Mouse (Mus musculus) limb, embryonic 11.5 days (tissue): ENCODE results near the gene Gbe1. TPM values are rescaled to one million over a fixed set of nuclear protein-coding genes. Genes with fewer than 3 reads are reported as not detected.

ENCODE experiments used
- ATAC-seq: fragments of 200-750 bp; cut with Nextera tagmentation; 2 replicates; pipeline ENCODE4 v1.8.0; 2017; ENCODE audit warnings: low read depth; ENCODE audit not compliant: insufficient number of reproducible peaks, low FRiP score, low TSS enrichment
- DNase-seq: peaks from one replicate; pipeline ENCODE4 v3.0.0-alpha.2; 2015; ENCODE audit warnings: low spot score
- H3K27ac ChIP-seq: fragments of 300-500 bp; sonication (generic); replicated peaks from 2 replicates; pipeline ENCODE4 v1.5.1; 2014; ENCODE audit warnings: low read depth, mild to moderate bottlenecking, low read length
- H3K27me3 ChIP-seq: fragments of 300-500 bp; sonication (generic); 2 replicates; pipeline ENCODE4 v1.6.1; 2014; ENCODE audit warnings: mild to moderate bottlenecking, low read length, mixed read lengths; ENCODE audit not compliant: control insufficient read depth, insufficient read depth
- H3K36me3 ChIP-seq: fragments of 300-500 bp; sonication (generic); 2 replicates; pipeline ENCODE4 v1.6.1; 2014; ENCODE audit warnings: mild to moderate bottlenecking, low read length, moderate library complexity, mixed read lengths; ENCODE audit not compliant: control insufficient read depth, insufficient read depth
- H3K4me1 ChIP-seq: fragments of 300-500 bp; sonication (generic); 2 replicates; pipeline ENCODE4 v1.6.1; 2014; ENCODE audit warnings: low read length, mixed read lengths; ENCODE audit not compliant: control insufficient read depth, insufficient read depth
- H3K4me2 ChIP-seq: fragments of 300-500 bp; sonication (generic); 2 replicates; pipeline ENCODE4 v1.6.1; 2014; ENCODE audit warnings: low read depth, mild to moderate bottlenecking, moderate library complexity; ENCODE audit not compliant: severe bottlenecking
- H3K4me3 ChIP-seq: fragments of 300-500 bp; sonication (generic); 2 replicates; pipeline ENCODE4 v1.5.1; 2014; ENCODE audit warnings: low read depth, low read length
- H3K9ac ChIP-seq: fragments of 300-500 bp; sonication (generic); 2 replicates; pipeline ENCODE4 v1.6.1; 2014; ENCODE audit warnings: mild to moderate bottlenecking, low read length
- H3K9me3 ChIP-seq: fragments of 300-500 bp; sonication (generic); 2 replicates; pipeline ENCODE4 v1.6.1; 2016; ENCODE audit warnings: low read length; ENCODE audit not compliant: control insufficient read depth
- WGBS: fragments of 180-500 bp; shearing (Covaris S2); extraction: QIAGEN DNeasy Blood & Tissue Kit; methylation state at CpG from one replicate; pipeline ENCODE4 v1.1.7; 2014; 5-methylcytosine and 5-hydroxymethylcytosine counted together
- polyA plus RNA-seq: library from polyadenylated mRNA; unstranded; fragments of >200 nt; fragmentation: Nextera tagmentation; extraction: Ambion mirVana; gene quantifications from 2 replicates; pipeline ENCODE4 v1.2.1, GENCODE M21; 2014

Gbe1 gene
- polyA plus RNA-seq, 1 experiment from 2014 or later: 26.0 TPM

DNA sequence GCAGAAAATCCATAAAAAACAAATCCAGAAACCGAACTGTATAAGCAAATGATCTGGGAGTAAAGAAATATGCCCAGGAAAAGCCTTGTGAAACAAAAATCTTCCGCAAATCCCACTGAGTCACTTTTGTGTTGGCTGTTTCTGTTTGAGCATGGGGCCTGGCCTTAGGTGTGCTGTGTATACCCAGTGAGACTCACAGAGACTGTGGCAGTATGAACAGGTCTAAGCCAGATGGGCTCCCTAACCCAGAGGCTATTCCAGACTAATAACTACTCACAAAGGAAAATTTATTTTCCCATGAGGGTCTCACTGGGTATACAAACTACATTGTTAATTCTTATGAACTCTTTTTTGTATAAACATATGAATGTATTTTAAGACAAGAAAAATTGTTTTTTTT, 67.3 kb downstream of the Gbe1 start:
- no peak overlapping the region for H3K4me3 ChIP-seq
- H3K9ac ChIP-seq: no peak overlapping the region
- no peaks in the 10 kb centered on the region for H3K9me3 ChIP-seq
- 90% methylated on average over 2 of the region's 2 CpGs for WGBS
- ATAC-seq (no peak), DNase-seq (no peak)
- H3K27me3 ChIP-seq: no peaks in the 10 kb centered on the region
- no peaks in the 10 kb centered on the region for H3K36me3 ChIP-seq
- no peak overlapping the region for H3K4me2 ChIP-seq
- no peak overlapping the region for H3K27ac ChIP-seq
- H3K4me1 ChIP-seq: no peaks in the 10 kb centered on the region

GRCm38 (mm10) chr16:70385494-70385893, 71.7 kb downstream of the Gbe1 start:
- WGBS: 95% methylated on average over 1 of the region's 1 CpGs

DNA sequence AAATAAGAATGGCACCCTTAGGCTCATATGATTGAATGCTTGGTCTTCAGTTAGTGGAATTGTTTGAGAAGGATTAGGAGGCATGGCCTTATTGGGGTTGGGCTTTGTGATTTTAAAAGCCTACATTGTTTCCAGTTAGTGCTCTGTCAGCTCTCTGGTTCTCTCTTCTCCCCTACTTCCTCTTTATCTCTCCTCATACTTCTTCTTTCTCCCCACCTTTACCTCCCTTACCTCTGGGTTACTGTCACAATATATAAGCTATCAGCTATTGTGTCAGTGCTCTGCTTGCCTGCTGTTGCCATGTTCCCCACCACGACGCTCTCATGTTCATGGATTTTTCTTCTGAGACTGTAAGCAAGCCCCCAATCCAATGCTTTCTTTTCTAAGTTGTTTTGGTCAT, 73.6 kb downstream of the Gbe1 start:
- no peak overlapping the region for H3K27ac ChIP-seq
- no peak for ATAC-seq
- H3K27me3 ChIP-seq: no peaks in the 10 kb centered on the region
- no peaks in the 10 kb centered on the region for H3K9me3 ChIP-seq
- no peaks in the 10 kb centered on the region for H3K4me1 ChIP-seq
- H3K4me2 ChIP-seq: no peak overlapping the region
- DNase-seq: no peak
- H3K4me3 ChIP-seq: no peak overlapping the region
- no peaks in the 10 kb centered on the region for H3K36me3 ChIP-seq
- WGBS: 94% methylated on average over 2 of the region's 2 CpGs
- no peak overlapping the region for H3K9ac ChIP-seq

More at GRCm38 (mm10) chr16:70385494-70385893, 71.7 kb downstream of the Gbe1 start:
- H3K27ac ChIP-seq: no peak overlapping the region
- H3K4me1 ChIP-seq: no peaks in the 10 kb centered on the region
- H3K9ac ChIP-seq: no peak overlapping the region
- H3K27me3 ChIP-seq: no peaks in the 10 kb centered on the region
- H3K9me3 ChIP-seq: no peaks in the 10 kb centered on the region
- H3K4me2 ChIP-seq: no peak overlapping the region
- DNase-seq (no peak), ATAC-seq (no peak)
- H3K4me3 ChIP-seq: no peak overlapping the region
- H3K36me3 ChIP-seq: no peaks in the 10 kb centered on the region

DNA sequence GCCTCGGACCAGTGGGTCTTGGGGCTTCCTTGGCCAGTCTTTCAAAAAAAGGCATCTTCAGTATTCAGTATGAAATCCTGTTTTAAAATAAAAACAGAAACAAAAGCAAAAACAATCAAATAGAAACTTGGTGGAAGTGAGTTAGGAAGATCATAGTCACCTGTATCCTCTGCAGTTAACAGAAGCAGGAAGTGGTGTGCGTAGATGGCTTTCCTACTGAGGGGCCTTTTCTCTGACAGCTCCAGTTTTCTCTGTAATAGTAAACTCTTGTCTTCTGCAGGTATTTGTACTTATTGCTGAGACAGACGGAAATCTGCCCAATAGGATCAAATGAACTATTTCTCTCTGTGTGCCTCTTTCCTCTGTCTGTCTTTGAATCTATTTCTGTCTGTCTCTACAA, 81.5 kb downstream of the Gbe1 start:
- Histone ChIP-seq H3K4me1 (no peaks in the 10 kb centered on the region), H3K9me3 (no peaks in the 10 kb centered on the region), H3K36me3 (no peaks in the 10 kb centered on the region), H3K4me3 (no peak overlapping the region), H3K27ac (no peak overlapping the region), H3K9ac (no peak overlapping the region), H3K4me2 (no peak overlapping the region), H3K27me3 (no peaks in the 10 kb centered on the region)
- DNase-seq (no peak), ATAC-seq (no peak)
- 92% methylated on average over 3 of the region's 3 CpGs for WGBS

DNA sequence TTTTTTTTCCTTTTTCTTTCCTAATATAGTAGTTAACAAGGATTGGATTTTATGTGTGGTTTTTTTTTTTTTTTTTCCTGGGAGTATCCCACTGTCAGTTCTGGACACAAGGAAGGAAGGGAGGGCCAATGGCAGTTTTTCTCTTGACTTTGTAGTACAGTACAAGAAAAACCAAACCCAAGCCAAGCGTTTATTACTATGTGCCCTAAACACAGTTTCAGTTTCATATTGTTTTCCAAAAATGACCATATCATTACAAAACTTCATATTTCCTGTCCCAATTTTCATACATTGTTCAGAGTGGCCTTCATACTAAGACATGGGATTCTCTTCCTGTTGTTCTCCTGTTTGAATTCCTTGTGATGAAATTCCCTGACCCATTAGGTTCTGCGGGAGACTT, 94.0 kb downstream of the Gbe1 start:
- WGBS: 91% methylated on average over 2 of the region's 2 CpGs
- H3K4me2 ChIP-seq: no peak overlapping the region
- H3K4me3 ChIP-seq: no peak overlapping the region
- no peak for DNase-seq
- no peaks in the 10 kb centered on the region for H3K4me1 ChIP-seq
- H3K27ac ChIP-seq: no peak overlapping the region
- ATAC-seq: no peak
- no peaks in the 10 kb centered on the region for H3K27me3 ChIP-seq
- no peaks in the 10 kb centered on the region for H3K36me3 ChIP-seq
- H3K9ac ChIP-seq: no peak overlapping the region
- H3K9me3 ChIP-seq: no peaks in the 10 kb centered on the region

- 64% methylated on average over 3 of the region's 3 CpGs for WGBS
- no peak for ATAC-seq
These were observed 107.3 kb downstream of the Gbe1 start for GRCm38 (mm10) chr16:70421077-70421476.

GRCm38 (mm10) chr16:70449520-70449919, 135.8 kb downstream of the Gbe1 start:
- H3K4me2 ChIP-seq: no peak overlapping the region
- 65% methylated on average over 6 of the region's 6 CpGs for WGBS
- no peaks in the 10 kb centered on the region for H3K36me3 ChIP-seq
- H3K27ac ChIP-seq: no peak overlapping the region
- DNase-seq (no peak), ATAC-seq (no peak)
- no peaks in the 10 kb centered on the region for H3K4me1 ChIP-seq
- H3K9ac ChIP-seq: no peak overlapping the region
- H3K4me3 ChIP-seq: no peak overlapping the region
- no peaks in the 10 kb centered on the region for H3K27me3 ChIP-seq
- H3K9me3 ChIP-seq: no peaks in the 10 kb centered on the region

More at GRCm38 (mm10) chr16:70421077-70421476, 107.3 kb downstream of the Gbe1 start:
- Histone ChIP-seq H3K27ac (no peak overlapping the region), H3K9me3 (no peaks in the 10 kb centered on the region), H3K27me3 (no peaks in the 10 kb centered on the region), H3K4me2 (no peak overlapping the region), H3K4me3 (no peak overlapping the region), H3K9ac (no peak overlapping the region), H3K36me3 (no peaks in the 10 kb centered on the region), H3K4me1 (no peaks in the 10 kb centered on the region)
- DNase-seq: no peak

DNA sequence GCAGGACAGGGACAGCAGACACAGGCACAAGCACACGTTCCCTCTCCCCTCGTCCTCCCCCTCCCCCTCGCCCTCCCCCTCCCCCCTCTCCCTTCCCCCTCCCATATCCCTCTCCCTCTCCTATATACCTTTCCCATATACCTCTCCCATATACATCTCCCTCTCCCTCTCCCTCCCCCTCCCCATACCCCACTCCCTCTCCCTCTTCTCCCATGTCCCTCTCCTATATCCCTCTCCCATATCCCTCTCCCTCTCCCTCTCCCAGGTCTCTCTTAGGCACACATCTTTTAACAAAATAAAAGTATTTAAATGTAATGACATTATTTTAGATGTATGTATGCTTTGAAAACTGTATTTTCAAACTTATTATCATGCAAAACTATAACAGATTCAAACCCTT, 161.8 kb downstream of the Gbe1 start:
- no peaks in the 10 kb centered on the region for H3K36me3 ChIP-seq
- H3K27ac ChIP-seq: no peak overlapping the region
- H3K4me2 ChIP-seq: no peak overlapping the region
- DNase-seq (no peak), ATAC-seq (no peak)
- H3K27me3 ChIP-seq: no peaks in the 10 kb centered on the region
- H3K9me3 ChIP-seq: no peaks in the 10 kb centered on the region
- no peak overlapping the region for H3K9ac ChIP-seq
- WGBS: 61% methylated on average over 2 of the region's 3 CpGs
- H3K4me3 ChIP-seq: no peak overlapping the region
- H3K4me1 ChIP-seq: no peaks in the 10 kb centered on the region

DNA sequence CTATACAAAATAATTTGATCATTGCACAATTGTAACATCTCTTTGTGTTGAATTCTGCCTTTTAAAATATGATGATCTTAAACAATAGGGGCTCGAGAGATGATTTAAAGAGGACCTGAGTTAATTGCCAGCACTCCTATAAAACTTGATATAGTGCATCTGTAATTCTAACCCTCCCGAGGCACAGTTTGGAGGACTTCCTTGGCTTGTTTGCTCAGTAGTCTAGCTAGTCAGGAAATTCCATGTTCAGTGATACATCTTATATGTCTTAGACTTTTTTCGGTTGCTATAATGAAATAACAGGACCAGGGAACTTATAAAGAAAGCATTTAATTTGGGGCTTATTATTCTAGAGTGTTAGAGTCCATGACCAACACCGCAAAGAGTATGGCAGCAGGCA, 162.4 kb downstream of the Gbe1 start:
- Histone ChIP-seq H3K9me3 (no peaks in the 10 kb centered on the region), H3K4me3 (no peak overlapping the region), H3K4me1 (no peaks in the 10 kb centered on the region), H3K27ac (no peak overlapping the region), H3K9ac (no peak overlapping the region), H3K4me2 (no peak overlapping the region), H3K36me3 (no peaks in the 10 kb centered on the region), H3K27me3 (no peaks in the 10 kb centered on the region)
- 76% methylated on average over 4 of the region's 4 CpGs for WGBS
- ATAC-seq (no peak), DNase-seq (no peak)
